Mouse (Mus musculus): ENCODE data around the gene Plppr3. TPM values are rescaled to one million over a fixed set of nuclear protein-coding genes. Genes with fewer than 3 reads are reported as not detected.

Plppr3 gene
- polyA plus RNA-seq, 2 experiments: 3.0 to 7.0 TPM

- ATAC-seq (ENCODE audit: insufficient read depth) (no peak), DNase-seq (ENCODE audit: low read depth in 3 of 3, low spot score in 3 of 3) (no peak)
- WGBS (ENCODE audit: insufficient replicate concordance): 44% methylated on average over 5 of the region's 5 CpGs
- H3K9ac ChIP-seq (replicated peaks): no peak overlapping the region
- no peak overlapping the region for H3K4me2 ChIP-seq (ENCODE audit: low read depth)
- no peak overlapping the region for H3K27ac ChIP-seq
- no peaks in the 10 kb centered on the region for H3K9me3 ChIP-seq (ENCODE audit: control insufficient read depth, low read length)
- H3K36me3 ChIP-seq (replicated peaks; ENCODE audit: control insufficient read depth, insufficient read depth, low read depth): no peaks in the 10 kb centered on the region
- H3K27me3 ChIP-seq (ENCODE audit: control insufficient read depth, insufficient read depth, low read length): no peaks in the 10 kb centered on the region
- H3K4me1 ChIP-seq (replicated peaks; ENCODE audit: control insufficient read depth in 2 of 2, insufficient read depth in 2 of 2, low read length in 1 of 2): peaks cover 3 to 8% of the 10 kb centered on the region in 2 experiments
- no peak overlapping the region for H3K4me3 ChIP-seq (ENCODE audit: insufficient read depth in 1 of 2, low read depth in 2 of 2, low read length in 2 of 2)
- TF ChIP-seq CTCF (IDR thresholded peaks at IDR 0.05; ENCODE audit: low read depth) (no peak), EP300 (IDR thresholded peaks at IDR 0.05; ENCODE audit: low read depth) (no peak)
Observed at GRCm38 (mm10) chr10:79846553-79846952, 27.9 kb downstream of the Plppr3 start.

- DNase-seq (ENCODE audit: low read depth in 3 of 3, low spot score in 3 of 3) (no peak), ATAC-seq (ENCODE audit: insufficient read depth) (no peak)
- Histone ChIP-seq H3K9ac (replicated peaks) (no peak overlapping the region), H3K27me3 (ENCODE audit: control insufficient read depth, insufficient read depth, low read length) (no peaks in the 10 kb centered on the region), H3K36me3 (replicated peaks; ENCODE audit: control insufficient read depth, insufficient read depth, low read depth) (no peaks in the 10 kb centered on the region), H3K4me1 (replicated peaks; ENCODE audit: control insufficient read depth in 2 of 2, insufficient read depth in 2 of 2, low read length in 1 of 2) (peaks cover 0 to 2% of the 10 kb centered on the region in 2 experiments; a peak in 1 of 4 replicates), H3K9me3 (ENCODE audit: control insufficient read depth, low read length) (no peaks in the 10 kb centered on the region), H3K4me3 (ENCODE audit: insufficient read depth in 1 of 2, low read depth in 2 of 2, low read length in 2 of 2) (no peak overlapping the region), H3K27ac (no peak overlapping the region), H3K4me2 (ENCODE audit: low read depth) (no peak overlapping the region)
- TF ChIP-seq CTCF (IDR thresholded peaks at IDR 0.05; ENCODE audit: low read depth) (no peak), EP300 (IDR thresholded peaks at IDR 0.05; ENCODE audit: low read depth) (no peak)
- WGBS (ENCODE audit: insufficient replicate concordance): 74% methylated on average over 6 of the region's 6 CpGs
Observed at GRCm38 (mm10) chr10:79843476-79843875, 31.0 kb downstream of the Plppr3 start.

- Histone ChIP-seq H3K4me3 (ENCODE audit: insufficient read depth in 1 of 2, low read depth in 2 of 2, low read length in 2 of 2) (no peak overlapping the region), H3K4me1 (replicated peaks; ENCODE audit: control insufficient read depth in 2 of 2, insufficient read depth in 2 of 2, low read length in 1 of 2) (peaks cover 0 to 2% of the 10 kb centered on the region in 2 experiments; a peak in 1 of 4 replicates), H3K27ac (no peak overlapping the region), H3K9me3 (ENCODE audit: control insufficient read depth, low read length) (no peaks in the 10 kb centered on the region), H3K9ac (replicated peaks) (no peak overlapping the region), H3K36me3 (replicated peaks; ENCODE audit: control insufficient read depth, insufficient read depth, low read depth) (no peaks in the 10 kb centered on the region), H3K4me2 (ENCODE audit: low read depth) (no peak overlapping the region), H3K27me3 (ENCODE audit: control insufficient read depth, insufficient read depth, low read length) (no peaks in the 10 kb centered on the region)
- DNase-seq (ENCODE audit: low read depth in 3 of 3, low spot score in 3 of 3): no peak
- ATAC-seq (ENCODE audit: insufficient read depth): no peak
- 69% methylated on average over 3 of the region's 3 CpGs for WGBS (ENCODE audit: insufficient replicate concordance)
- TF ChIP-seq EP300 (IDR thresholded peaks at IDR 0.05; ENCODE audit: low read depth) (no peak), CTCF (IDR thresholded peaks at IDR 0.05; ENCODE audit: low read depth) (no peak)
Observed at GRCm38 (mm10) chr10:79842322-79842721, 32.1 kb downstream of the Plppr3 start.

- no peak for DNase-seq (ENCODE audit: low read depth in 3 of 3, low spot score in 3 of 3)
Observed at GRCm38 (mm10) chr10:79840644-79841551, 33.5 kb downstream of the Plppr3 start.

GRCm38 (mm10) chr10:79840091-79840490, 34.3 kb downstream of the Plppr3 start:
- no peak overlapping the region for H3K4me3 ChIP-seq (ENCODE audit: insufficient read depth in 1 of 2, low read depth in 2 of 2, low read length in 2 of 2)

More at GRCm38 (mm10) chr10:79840644-79841551, 33.5 kb downstream of the Plppr3 start:
- no peaks in the 10 kb centered on the region for H3K27me3 ChIP-seq (ENCODE audit: control insufficient read depth, insufficient read depth, low read length)
- H3K27ac ChIP-seq: no peak overlapping the region
- WGBS (ENCODE audit: insufficient replicate concordance): under 1% methylated on average over 24 of the region's 24 CpGs
- H3K9ac ChIP-seq (replicated peaks): peak overlapping the region; percentile 4; the same call in 1 of the 2 replicates
- H3K36me3 ChIP-seq (replicated peaks; ENCODE audit: control insufficient read depth, insufficient read depth, low read depth): no peaks in the 10 kb centered on the region
- peaks cover 0 to 2% of the 10 kb centered on the region in 2 experiments; a peak in 1 of 4 replicates for H3K4me1 ChIP-seq (replicated peaks; ENCODE audit: control insufficient read depth in 2 of 2, insufficient read depth in 2 of 2, low read length in 1 of 2)
- no peaks in the 10 kb centered on the region; the same call in 1 of the 2 replicates for H3K9me3 ChIP-seq (ENCODE audit: control insufficient read depth, low read length)
- TF ChIP-seq CTCF (IDR thresholded peaks at IDR 0.05; ENCODE audit: low read depth) (peak; percentile 25; the same call in 1 of the 2 replicates), EP300 (IDR thresholded peaks at IDR 0.05; ENCODE audit: low read depth) (no peak)
- peak overlapping the region; percentile 53 for H3K4me2 ChIP-seq (ENCODE audit: low read depth)
- peak overlapping the region; percentile 24 to 43 for H3K4me3 ChIP-seq (ENCODE audit: insufficient read depth in 1 of 2, low read depth in 2 of 2, low read length in 2 of 2)
- peak; percentile 70 for ATAC-seq (ENCODE audit: insufficient read depth)

More at GRCm38 (mm10) chr10:79840091-79840490, 34.3 kb downstream of the Plppr3 start:
- TF ChIP-seq EP300 (IDR thresholded peaks at IDR 0.05; ENCODE audit: low read depth): no peak
- no peak for TF ChIP-seq CTCF (IDR thresholded peaks at IDR 0.05; ENCODE audit: low read depth)
- Histone ChIP-seq H3K36me3 (replicated peaks; ENCODE audit: control insufficient read depth, insufficient read depth, low read depth) (no peaks in the 10 kb centered on the region), H3K4me2 (ENCODE audit: low read depth) (no peak overlapping the region), H3K4me1 (replicated peaks; ENCODE audit: control insufficient read depth in 2 of 2, insufficient read depth in 2 of 2, low read length in 1 of 2) (peaks cover 0 to 2% of the 10 kb centered on the region in 2 experiments; a peak in 1 of 4 replicates), H3K27me3 (ENCODE audit: control insufficient read depth, insufficient read depth, low read length) (no peaks in the 10 kb centered on the region), H3K27ac (no peak overlapping the region), H3K9ac (replicated peaks) (no peak overlapping the region), H3K9me3 (ENCODE audit: control insufficient read depth, low read length) (no peaks in the 10 kb centered on the region; the same call in 1 of the 2 replicates)
- DNase-seq (ENCODE audit: low read depth in 3 of 3, low spot score in 3 of 3) (no peak), ATAC-seq (ENCODE audit: insufficient read depth) (no peak)
- WGBS (ENCODE audit: insufficient replicate concordance): 69% methylated on average over 3 of the region's 3 CpGs
